Mouse (Mus musculus): ENCODE measurements around the gene Pcyt2.

Pcyt2 gene

DNA sequence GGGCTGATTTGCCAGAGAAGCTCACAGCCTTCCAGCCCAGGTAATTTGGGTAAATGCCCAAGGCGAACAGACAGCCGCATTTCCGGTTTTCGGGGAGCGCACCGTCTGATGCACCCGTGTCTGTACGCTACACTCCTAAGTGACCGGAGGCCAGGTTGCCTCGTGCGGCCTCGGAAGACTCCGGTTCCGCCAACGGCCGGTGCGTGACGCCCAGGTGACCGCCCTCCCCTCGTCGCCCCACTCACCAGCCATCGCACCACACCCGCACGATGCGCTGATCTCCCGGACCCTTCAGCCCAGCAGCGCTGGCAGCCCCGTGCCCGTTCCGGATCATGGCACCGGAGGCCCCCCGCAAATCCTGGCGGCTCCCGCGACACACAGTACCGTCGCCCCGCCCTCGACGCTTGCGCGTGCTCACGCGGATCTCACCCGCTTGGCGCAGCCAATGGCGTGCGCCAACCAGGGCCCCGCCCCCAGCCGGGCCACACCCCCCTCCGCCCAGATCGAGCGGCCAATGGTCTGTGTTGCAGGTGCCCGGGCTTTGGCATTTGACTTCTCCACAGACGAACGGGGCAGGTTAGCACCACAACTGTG, at the start of gene Pcyt2:
TSS of gene Pcyt2 (minus strand) at position 418 of the 594 bp plus-strand sequence.
- peak; percentile 69 for DNase-seq (ENCODE audit: low spot score)

DNA sequence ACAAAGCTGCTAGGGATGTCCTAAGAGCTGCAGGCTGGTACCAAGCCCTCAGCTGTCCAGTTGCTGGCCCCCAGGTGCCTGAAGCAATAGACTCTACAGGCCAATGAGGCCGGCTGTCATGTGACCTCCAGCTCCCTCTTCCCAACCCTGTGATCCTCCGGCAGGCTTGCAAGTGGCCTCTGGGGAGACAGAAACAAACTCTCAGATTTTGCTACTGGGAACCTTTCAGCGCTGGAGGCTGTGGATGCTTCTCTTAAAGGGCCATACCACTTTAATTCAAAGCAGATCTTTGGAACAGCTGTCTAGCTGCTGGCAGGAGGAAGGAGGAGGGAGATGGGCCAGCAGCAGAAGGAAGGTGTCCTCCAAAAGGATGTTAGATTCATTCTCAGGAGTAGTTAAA, 48.9 kb upstream of the Pcyt2 start:
- no peak for DNase-seq (ENCODE audit: low spot score)

DNA sequence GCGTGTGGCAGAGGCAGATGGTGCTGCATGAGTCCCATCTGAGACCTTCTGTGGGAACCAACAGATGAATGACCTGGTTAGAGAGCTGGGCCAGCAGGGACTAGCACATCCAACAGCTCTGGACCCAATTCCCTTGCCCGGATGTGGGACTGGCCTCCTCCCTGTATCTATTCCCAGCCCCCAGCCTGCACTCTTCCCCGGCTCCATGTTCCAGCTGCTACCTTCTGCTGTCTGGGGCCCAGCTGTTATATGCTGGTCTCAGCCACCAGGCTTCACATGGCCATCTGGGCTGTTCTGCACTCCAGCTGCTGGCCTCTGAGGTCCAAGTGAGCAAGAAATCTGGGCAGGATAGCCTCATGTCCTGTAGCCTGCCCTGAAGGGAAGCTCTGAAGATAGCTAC, 47.7 kb upstream of the Pcyt2 start:
- no peak for DNase-seq (ENCODE audit: low spot score)

DNA sequence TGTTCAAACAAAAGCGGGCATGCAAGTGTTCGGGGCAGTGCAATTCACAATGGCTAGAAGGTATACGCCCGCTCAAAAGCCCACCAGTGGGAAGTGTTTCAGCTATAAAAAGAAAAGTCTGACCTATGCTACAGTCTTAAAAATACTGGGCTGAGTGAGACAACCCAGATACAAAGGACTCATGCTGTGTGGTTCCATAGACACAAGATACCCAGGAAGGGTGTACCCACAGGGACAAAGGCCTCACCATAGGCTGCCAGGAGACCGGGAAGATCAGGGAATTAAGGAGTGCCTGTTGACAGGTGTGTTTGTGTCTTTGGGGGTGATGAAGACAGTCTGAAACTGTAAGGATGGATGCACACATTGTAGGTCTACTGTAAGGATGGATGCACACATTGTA, 46.0 kb upstream of the Pcyt2 start:
- no peak for DNase-seq (ENCODE audit: low spot score)

DNA sequence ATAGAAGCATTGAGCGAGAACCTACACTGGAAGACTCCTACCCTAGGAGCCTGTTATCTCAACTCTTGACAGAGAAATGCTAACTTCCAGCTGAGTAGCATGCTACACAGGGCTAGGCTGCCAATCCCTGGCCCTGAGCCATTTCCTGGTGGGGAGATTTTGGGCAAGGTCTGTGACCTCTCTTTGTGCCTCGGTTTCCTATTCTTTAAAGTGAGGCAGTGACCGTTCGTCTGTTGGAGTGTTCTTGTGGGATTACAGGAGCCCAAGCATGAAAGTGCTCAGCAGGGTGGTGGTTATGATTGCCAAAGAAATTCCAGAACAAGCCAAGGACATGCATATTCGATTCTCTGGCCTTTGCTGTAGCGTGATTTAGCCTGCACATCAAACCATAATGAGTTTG, 45.0 kb upstream of the Pcyt2 start:
- DNase-seq (ENCODE audit: low spot score), result no peak

DNA sequence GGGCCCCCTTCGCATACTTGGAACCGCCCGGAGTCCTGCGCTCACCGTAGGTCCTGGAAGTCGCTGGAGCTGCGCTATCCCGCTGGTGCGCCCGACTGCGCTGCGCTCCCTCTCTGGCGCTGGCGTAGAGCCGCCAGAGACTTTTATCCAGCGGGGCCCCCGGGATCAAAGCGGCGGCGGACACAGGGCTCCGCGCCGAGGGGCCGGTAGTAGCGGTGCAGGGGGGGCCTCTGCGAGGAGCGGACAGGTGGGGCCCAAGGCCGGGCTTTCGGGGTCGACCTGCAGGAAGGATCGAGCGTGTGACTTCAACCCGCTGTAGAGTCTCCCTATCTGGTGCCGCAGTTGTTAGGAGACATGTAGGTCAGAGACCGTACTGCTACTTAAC, 43.3 kb upstream of the Pcyt2 start, which contains the start of gene Notum:
TSS of gene Notum (minus strand) at position 100 of the 385 bp plus-strand sequence.
- no peak for DNase-seq (ENCODE audit: low spot score)

DNA sequence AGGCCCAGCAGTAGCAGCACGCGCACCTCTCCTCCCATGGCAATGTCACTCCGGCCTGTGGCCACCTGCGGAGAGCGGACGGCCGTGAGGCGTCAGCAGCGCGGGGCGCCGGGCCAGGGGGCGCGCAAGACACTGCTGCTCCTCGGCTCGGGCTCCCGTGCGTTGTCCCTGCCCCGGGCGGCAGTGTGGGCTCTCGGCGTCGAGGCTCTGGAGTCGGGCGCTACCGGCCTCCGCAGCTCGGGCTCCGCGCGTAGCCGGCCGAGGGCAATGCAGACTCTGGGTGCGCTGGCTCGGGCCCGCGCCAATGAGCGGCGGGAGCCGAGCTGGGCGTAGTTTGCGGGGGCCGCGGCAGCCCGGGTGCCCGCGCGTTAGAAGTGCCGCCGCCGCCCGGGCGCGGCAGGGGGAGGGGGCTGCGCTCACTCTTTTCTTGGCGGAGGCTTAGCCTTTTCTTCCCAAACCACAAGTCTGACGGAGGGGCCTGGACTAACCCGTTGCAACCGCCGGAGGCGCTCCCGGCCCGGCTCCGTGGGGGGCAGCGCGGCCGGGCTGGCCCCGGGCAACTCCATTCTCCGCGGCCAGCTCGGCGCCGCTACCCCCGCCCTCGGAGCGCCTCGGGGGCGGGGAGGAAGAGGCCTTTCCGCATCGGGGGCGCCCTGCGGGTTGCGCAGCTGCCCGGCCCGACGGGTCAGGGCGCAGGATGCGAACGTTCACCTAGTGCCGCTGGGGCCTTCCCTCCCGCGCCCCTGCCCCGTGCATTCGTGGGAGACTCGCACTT, 42.8 kb upstream of the Pcyt2 start:
- no peak for DNase-seq (ENCODE audit: low spot score)

DNA sequence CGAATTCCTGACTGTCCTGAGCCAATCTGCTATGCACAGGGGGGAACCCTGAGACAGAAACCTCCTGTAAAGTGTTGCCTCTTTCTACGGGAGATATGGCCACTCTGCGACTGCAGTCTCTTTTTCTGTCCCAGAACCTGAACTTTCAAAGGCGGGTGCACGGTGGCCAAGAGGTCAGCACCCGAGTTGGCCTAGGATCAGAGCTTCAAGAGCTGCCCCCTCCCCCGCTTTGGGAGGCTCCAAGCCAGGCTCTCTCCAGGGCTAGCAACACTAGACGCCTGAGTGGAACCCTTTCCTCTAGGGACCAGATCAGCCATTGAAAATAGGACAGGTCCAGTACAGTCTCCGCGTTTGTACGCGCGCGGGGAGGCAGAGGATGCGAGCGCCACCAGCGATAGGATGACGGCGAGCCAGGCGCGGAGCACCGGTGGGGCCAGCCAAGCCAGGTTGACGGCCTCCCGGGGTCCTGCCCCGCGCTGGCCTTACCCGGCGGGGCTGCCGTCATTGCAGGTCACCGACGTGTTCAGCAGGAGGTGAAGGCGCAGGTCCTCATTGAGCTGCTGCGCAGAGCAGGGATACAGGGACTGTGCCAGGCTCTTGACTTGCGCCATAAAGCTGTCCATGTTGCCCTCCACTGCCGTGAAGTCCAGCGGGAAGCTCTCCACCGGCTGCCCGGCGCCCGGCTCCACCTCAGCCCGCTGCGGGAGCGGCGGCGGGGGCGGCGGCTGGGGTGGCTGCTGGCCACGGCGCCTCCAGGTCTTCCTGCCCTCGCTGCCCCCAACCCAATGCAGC, 42.0 kb upstream of the Pcyt2 start:
- DNase-seq (ENCODE audit: low spot score), result no peak

DNA sequence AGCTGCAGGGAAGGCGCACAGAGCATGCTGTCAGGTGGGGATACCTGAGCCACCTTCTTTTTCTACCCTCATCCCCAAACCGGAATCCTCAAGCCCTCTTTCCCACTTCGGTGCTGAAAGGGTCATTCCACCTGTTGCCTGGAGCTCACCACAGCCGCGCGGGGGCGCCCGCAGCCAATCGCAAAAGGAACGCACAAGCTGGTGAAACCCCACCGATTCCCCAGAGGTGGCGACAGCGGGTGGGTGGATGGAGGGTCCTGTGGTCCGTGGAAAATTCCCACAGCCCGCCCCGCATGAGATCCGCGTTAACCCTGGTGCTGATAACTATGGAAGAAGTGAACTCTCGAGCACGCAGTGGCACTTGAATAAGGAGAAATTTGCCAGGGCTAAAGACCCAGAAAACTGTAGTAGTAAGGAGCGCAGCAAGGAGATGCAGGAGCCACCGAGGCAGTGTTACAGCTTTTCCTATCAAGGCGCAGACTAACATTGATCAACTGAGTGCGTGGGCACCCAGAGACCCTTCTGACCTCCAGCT, 41.2 kb upstream of the Pcyt2 start:
- DNase-seq (ENCODE audit: low spot score), result no peak

DNA sequence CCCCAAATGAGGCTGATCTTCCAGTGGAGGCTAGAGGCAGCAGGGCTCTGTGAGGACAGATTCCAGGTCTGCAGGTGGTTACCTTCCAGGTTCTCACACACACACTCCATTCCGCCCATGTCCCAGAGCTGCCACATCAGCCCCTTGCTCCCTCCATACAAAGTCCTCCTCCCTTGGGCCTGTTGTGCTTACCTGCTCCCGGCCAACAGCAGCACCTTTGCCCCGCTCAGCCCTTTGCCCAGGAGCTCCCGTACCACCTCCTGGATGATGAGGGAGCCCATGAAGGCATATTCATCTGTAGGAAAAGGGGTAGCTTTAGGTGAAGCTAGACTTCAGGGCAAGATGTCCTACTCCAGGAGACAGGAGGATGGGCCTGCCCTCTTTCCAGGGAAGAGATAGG, 39.6 kb upstream of the Pcyt2 start:
- DNase-seq (ENCODE audit: low spot score), result no peak

DNA sequence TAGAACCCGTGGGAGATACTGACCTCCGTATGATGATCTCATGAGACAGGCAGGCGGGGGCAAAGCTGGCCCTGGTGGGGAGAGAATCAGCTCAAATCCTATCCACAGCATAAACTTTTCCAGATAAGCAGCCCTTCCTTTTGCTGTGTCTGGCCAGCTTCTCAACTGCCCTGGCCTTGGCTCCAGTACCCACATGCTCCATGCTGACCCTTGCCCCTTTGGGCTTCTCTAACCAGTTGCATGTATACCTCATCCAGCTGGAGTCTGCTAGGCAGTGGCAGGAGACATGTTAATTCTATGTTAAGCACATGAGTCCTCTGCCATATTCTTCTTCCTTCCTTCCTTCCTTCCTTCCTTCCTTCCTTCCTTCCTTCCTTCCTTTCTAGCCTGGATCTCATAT, 37.0 kb upstream of the Pcyt2 start:
- no peak for DNase-seq (ENCODE audit: low spot score)

DNA sequence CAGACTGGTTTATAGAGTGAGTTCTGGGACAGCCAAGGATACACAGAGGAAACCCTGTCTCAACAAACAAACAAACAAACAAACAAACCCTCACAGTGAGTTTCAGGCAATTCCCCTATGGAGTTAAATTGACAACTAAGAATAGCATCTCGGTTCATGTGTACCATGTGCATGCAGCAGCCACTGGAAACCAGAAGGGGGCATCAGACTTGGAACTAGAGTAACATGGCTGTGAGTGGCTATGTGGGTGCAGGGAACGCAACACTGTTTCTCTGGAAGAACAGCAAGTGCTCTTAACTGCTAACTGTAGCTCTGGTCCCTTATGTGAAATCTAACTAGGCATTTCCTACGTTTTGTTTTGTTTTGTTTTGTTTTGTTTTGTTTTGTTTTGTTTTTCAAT, 34.1 kb upstream of the Pcyt2 start:
- DNase-seq (ENCODE audit: low spot score), result no peak

DNA sequence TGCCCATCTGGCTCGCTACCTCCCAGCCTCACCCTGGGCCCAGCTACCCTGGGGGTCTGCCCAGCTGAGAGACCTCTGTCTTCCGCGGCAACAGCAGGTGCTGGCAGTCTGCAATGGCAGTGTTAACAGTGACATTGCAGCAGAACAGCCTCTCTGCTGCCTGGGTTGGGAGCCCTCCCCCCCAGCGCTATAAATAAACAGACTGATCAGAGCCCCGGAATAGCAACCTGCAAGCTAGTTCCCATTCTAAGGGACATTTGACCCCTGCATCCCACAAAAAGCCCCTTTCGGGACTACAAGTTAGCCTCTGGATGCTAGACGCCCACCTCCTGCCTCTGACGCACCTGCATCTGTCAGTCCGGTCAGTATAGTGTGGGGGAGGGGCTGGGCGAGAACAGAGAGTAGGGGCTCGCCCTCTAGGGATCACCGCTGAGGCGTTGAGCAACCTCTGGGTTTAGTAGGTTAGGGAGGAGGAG, 30.3 kb upstream of the Pcyt2 start, which contains the start of gene Myadml2:
TSS of gene Myadml2 (minus strand) at position 158 of the 476 bp plus-strand sequence.
- DNase-seq (ENCODE audit: low spot score), result no peak

DNA sequence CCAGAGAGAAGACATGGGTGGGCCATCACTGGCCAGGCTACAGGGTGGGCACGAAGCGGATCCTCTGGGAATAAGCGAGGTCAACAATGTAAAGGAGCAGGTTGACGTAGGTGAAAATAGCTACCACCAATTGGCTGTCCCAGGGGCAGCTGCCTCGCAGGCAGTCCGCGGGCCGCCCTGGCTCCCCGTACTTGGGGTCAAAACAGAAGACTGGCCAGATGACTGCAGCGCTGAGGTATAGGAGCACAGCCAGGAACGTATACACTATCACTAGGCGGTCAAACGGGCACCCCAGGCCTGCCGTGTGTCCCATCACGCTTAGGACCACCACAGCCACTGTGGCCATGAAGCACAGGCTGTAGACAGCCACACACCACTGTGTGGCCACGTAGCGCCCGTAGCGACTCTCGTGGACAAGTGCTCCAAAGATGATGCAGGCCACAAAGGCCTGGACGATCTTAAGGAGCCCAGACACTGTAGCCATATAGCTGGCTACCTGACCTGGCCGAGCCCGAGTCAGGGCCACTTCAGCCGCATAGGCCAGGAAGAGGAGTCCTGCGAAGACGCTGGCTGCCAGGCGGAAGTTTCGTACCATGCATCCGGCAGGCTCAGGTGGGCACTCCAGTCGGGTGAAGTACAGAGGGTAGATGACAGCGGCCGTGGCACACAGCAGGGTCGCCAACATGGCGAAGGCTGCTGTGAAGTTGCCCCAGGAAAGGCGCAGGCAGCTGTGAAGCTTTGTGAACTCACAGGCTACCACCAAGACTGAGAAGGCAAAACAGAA, 29.5 kb upstream of the Pcyt2 start:
- DNase-seq (ENCODE audit: low spot score), result no peak

DNA sequence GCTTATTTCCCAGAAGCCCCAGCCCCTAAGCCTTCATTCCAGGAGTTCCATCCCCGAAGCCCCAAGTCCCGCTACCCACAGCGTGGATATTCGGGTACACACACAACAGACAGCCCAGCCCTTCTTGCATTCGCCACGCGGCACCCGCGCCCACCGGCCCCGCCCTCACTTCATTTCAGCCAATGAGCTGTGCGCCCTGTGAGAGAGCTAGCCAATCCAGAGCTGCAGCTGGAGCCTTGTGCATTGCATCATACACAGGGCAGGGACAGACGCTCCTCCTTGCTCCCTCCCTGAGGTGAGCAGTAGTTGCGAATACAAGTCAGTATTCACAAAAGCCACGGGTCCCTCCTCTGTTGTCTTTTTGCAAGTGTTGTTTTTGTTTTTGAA, 25.9 kb upstream of the Pcyt2 start, which contains the start of gene Pycr1:
TSS of gene Pycr1 (minus strand) at position 169 of the 387 bp plus-strand sequence.
- DNase-seq (ENCODE audit: low spot score), result peak; percentile 77

DNA sequence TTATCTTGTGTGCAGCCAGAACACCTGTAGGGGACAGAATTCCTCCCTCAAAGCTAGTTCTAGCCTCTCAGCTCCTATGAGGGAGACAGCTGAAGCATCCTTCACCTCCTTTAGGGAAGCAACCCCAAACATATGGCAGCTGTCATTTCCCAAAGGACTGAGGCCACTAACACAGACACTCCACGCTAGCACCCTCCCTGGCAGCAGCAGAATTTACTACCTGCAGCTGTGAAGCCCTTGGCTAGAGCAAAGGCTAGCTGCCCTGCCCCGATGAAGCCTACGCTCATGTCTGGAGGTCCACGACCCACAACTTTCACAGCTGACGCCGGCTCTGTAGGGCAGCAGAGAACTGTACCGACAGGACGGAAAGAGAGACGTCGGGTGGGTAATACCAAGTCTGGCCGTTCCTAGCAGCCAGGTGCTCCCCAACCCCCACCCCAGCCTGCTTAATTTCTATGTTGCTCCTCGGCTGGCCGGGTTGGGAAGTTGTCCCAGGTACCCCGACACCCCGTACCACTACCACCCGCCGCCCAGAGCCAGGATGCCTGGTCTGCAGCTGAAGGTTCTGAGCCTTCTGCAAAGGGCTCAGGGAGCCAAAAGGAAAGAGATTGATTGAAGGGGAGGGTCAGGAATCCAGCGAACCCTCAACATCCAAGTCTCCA, 25.3 kb upstream of the Pcyt2 start:
- DNase-seq (ENCODE audit: low spot score), result no peak

DNA sequence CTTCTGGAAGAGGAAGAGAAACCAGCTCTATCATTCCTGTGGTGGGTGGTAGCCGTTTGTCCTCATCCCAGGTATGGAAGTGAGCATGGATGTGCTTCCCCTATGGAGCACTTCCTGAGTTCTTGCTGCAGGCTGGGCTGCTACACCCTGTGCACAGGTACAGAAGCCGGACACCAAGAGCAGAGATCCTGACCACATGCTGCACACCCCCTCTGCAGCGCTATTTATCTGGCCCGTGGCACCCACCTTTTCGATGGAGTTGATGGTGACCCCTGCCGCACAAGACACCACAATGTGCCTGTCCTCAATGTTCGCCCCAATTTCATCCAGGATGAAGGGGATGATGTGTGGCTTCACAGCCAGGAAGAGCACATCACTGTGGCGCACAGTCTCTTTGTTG, 24.1 kb upstream of the Pcyt2 start:
- DNase-seq (ENCODE audit: low spot score), result no peak

DNA sequence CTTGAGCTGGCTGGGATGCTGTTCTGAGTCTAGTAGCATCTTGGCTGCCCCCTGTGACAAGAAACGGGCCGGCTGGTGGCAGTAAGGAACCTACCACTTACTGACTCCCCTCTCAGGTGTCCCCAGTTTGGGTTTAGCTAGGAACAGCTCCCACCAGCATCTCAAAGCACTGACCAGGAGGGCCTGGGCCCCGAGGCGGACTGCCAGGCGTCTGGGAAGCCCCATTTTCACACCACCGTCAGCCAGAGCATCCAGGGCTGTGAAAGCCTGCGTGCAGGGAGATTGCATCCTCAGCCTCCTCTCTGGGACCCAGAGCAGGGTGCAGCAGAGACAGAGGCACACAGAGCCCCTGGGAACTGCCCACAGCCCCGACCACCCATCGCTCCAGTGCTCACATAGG, 23.5 kb upstream of the Pcyt2 start:
- no peak for DNase-seq (ENCODE audit: low spot score)

DNA sequence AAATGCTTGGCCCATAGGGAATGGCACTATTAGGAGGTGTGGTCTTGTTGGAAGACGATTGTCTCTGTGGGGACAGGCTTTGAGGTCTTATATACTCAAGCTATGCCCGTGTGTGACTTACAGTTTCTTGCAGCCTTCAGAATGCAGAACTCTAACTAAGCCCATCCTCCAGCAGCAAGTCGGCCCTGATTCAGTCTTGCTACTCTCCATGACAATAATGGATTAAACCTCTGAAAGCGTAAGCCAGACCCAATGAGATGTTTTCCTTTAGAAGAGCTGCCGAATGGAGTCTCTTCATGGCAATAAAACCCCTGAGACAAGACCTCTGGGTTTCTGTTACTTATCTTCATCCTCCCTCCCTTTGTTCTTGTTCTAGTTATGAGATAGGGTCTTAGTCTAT, 17.1 kb upstream of the Pcyt2 start:
- DNase-seq (ENCODE audit: low spot score), result no peak

DNA sequence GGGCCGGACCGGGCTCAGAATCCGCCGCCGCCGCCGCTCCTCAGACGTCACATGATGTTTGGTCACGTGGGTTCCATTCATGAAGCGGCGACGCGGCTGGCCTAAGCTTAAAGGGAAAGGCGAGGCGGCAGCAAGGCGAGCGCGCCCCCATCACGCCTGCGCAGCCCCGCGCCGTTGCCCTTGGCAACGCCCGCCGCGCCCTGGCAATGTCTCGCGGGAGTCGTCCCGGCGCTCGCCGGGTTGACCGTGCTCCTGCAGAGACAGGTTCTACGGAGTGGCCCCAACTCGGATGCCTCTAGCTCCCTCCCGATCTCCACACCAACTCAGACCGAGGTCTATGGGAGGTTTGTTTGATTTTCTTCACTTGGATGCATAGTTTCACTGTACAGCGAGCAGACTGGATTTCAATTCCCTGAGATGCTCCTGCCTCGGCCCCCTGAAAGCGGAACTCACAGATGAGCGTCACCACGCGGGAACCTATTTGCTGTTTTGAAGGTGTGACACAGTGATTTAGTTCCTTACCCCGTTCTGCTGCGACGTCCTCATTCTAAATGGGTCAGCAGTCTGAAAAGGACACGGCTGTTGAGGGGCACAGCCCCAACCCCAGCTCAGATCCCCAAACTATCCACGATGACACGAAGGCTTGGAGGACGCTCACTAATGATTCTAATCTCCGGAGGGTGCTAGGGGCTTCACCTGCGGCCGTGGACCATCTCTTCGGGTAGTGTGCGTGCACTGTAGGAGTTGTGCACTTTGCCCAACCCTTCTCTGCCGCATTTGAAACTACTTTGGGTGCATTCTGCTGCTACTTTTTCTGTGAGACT, 16.0 kb upstream of the Pcyt2 start, which contains the start of gene Mafg:
TSS of gene Mafg (minus strand) at position 81 of the 824 bp plus-strand sequence.
- peak; percentile 68 for DNase-seq (ENCODE audit: low spot score)
